18 mouse cellular contexts compared by ENCODE assay signal in the genomic region with DNA sequence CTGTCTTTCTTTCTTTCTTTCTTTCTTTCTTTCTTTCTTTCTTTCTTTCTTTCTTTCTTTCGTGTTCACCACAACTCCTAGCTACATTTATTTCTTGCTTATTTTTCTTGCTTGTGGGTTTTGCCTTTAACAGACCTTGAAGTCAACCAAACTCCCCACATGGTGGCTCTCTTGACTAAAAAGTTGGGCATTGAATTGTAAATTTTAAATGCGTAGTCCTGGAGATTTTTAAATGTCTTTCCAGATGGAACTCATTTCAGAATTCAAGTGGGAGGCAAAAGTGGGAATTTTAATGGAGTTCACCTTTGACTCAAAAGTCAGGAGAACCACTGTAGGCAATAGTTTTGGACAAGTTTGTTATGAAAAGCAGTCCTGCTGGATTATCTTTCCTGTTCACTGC. TPM values are rescaled to one million over a fixed set of nuclear protein-coding genes. Genes with fewer than 3 reads are reported as not detected.
DNase-seq lines count a peak whose midpoint lies in the region; ATAC-seq and TF ChIP-seq lines count a peak whose summit lies in the region.
"Had no signal": no experiment of that assay in that cellular context is flagged by ENCODE, and none has a peak within 500 bp of the region (broad histone marks: within the 10 kb centered on the region; RNA-seq: fewer than 3 reads in every experiment).

No protein-coding gene starts in this region.

- H3K9ac ChIP-seq in kidney, postnatal 0 days (ENCODE audit: low read depth, low read length) = no peak overlapping the region
- H3K9ac ChIP-seq in midbrain, postnatal 0 days (replicated peaks; ENCODE audit: low read length, poor library complexity, severe bottlenecking) = no peak overlapping the region
- H3K9ac ChIP-seq in midbrain, embryonic 11.5 days (ENCODE audit: low read length) = no peak overlapping the region
- H3K9ac ChIP-seq: heart, embryonic 13.5 days; hindbrain, embryonic 15.5 days; midbrain, embryonic 12.5 days had no signal

- H3K4me3 ChIP-seq in kidney, postnatal 0 days (replicated peaks; ENCODE audit: low read depth, low read length) = no peak overlapping the region
- no peak overlapping the region for H3K4me3 ChIP-seq in midbrain, postnatal 0 days (ENCODE audit: low read depth, low read length)
- H3K4me3 ChIP-seq in midbrain, embryonic 11.5 days (ENCODE audit: low read depth, low read length) = no peak overlapping the region
- H3K4me3 ChIP-seq in lung, adult 2 months (replicated peaks; ENCODE audit: extremely low read depth, low read depth, low read length) = no peak overlapping the region
- H3K4me3 ChIP-seq: heart, embryonic 13.5 days; hindbrain, embryonic 15.5 days; midbrain, embryonic 12.5 days had no signal

- no peak overlapping the region for H3K4me2 ChIP-seq in kidney, postnatal 0 days (ENCODE audit: low read length)
- no peak overlapping the region for H3K4me2 ChIP-seq in midbrain, postnatal 0 days (ENCODE audit: low read depth, low read length, poor library complexity, severe bottlenecking)
- no peak overlapping the region for H3K4me2 ChIP-seq in midbrain, embryonic 11.5 days
- H3K4me2 ChIP-seq: heart, embryonic 13.5 days; hindbrain, embryonic 15.5 days; midbrain, embryonic 12.5 days had no signal

- no peak for TF ChIP-seq POLR2A in lung, adult 2 months (IDR thresholded peaks at IDR 0.05; ENCODE audit: borderline replicate concordance, extremely low read depth, low read depth, low read length)

- H3K27me3 ChIP-seq in kidney, postnatal 0 days (ENCODE audit: insufficient read depth, low read length) = peaks cover 37% of the 10 kb centered on the region
- H3K27me3 ChIP-seq in midbrain, postnatal 0 days (ENCODE audit: insufficient read depth, low read length) = peaks cover 5% of the 10 kb centered on the region; the same call in 1 of the 2 replicates
- peaks cover 35% of the 10 kb centered on the region for H3K27me3 ChIP-seq in midbrain, embryonic 11.5 days (ENCODE audit: control insufficient read depth, insufficient read depth, low read length)

- peak; percentile 36; the same call in 1 of the 2 replicates for TF ChIP-seq CTCF in kidney, postnatal 0 days (IDR thresholded peaks at IDR 0.05; ENCODE audit: low read depth)
- TF ChIP-seq CTCF in midbrain, postnatal 0 days (IDR thresholded peaks at IDR 0.05) = peak; percentile 75
- TF ChIP-seq CTCF in lung, adult 2 months (IDR thresholded peaks at IDR 0.05; ENCODE audit: insufficient read depth, low read length) = no peak

- H3K27ac ChIP-seq in kidney, postnatal 0 days = no peak overlapping the region
- H3K27ac ChIP-seq in midbrain, postnatal 0 days (ENCODE audit: low read depth, low read length) = no peak overlapping the region
- no peak overlapping the region for H3K27ac ChIP-seq in midbrain, embryonic 11.5 days (ENCODE audit: low read depth, low read length)
- H3K27ac ChIP-seq: heart, embryonic 13.5 days; hindbrain, embryonic 15.5 days; midbrain, embryonic 12.5 days had no signal

- 38% methylated on average over 2 of the region's 2 CpGs for WGBS in kidney, postnatal 0 days
- 36% methylated on average over 2 of the region's 2 CpGs for WGBS in midbrain, postnatal 0 days
- WGBS in midbrain, embryonic 11.5 days = 45% methylated on average over 2 of the region's 2 CpGs
- 47% methylated on average over 2 of the region's 2 CpGs for WGBS in lung, adult 2 months

- H3K9me3 ChIP-seq in kidney, postnatal 0 days (replicated peaks; ENCODE audit: low read length) = no peaks in the 10 kb centered on the region
- no peaks in the 10 kb centered on the region for H3K9me3 ChIP-seq in midbrain, postnatal 0 days (ENCODE audit: low read length)
- no peaks in the 10 kb centered on the region for H3K9me3 ChIP-seq in midbrain, embryonic 11.5 days (ENCODE audit: control insufficient read depth, low read length)
- H3K9me3 ChIP-seq: heart, embryonic 13.5 days; hindbrain, embryonic 15.5 days; midbrain, embryonic 12.5 days had no signal

- ATAC-seq in kidney, postnatal 0 days (replicated peaks; ENCODE audit: low FRiP score, low read depth) = no peak
- no peak for ATAC-seq in midbrain, postnatal 0 days (ENCODE audit: low FRiP score)
- ATAC-seq in midbrain, embryonic 11.5 days (ENCODE audit: low FRiP score) = no peak

- no peaks in the 10 kb centered on the region for H3K36me3 ChIP-seq in kidney, postnatal 0 days (ENCODE audit: insufficient read depth, low read length)
- H3K36me3 ChIP-seq in midbrain, postnatal 0 days (ENCODE audit: insufficient read depth, low read length) = no peaks in the 10 kb centered on the region
- H3K36me3 ChIP-seq in midbrain, embryonic 11.5 days (ENCODE audit: control insufficient read depth, insufficient read depth, low read length) = no peaks in the 10 kb centered on the region
- H3K36me3 ChIP-seq: heart, embryonic 13.5 days; hindbrain, embryonic 15.5 days; midbrain, embryonic 12.5 days had no signal

- no peaks in the 10 kb centered on the region for H3K4me1 ChIP-seq in kidney, postnatal 0 days (replicated peaks; ENCODE audit: insufficient read depth, low read length)
- H3K4me1 ChIP-seq in midbrain, postnatal 0 days (ENCODE audit: insufficient read depth, low read length) = no peaks in the 10 kb centered on the region
- H3K4me1 ChIP-seq in midbrain, embryonic 11.5 days (ENCODE audit: control insufficient read depth, insufficient read depth, low read length) = peaks cover 3% of the 10 kb centered on the region
- no peaks in the 10 kb centered on the region for H3K4me1 ChIP-seq in lung, adult 2 months (ENCODE audit: control insufficient read depth, insufficient read depth, low read length)

- peak; percentile 34 for DNase-seq in embryo, embryonic 10.5 days (ENCODE audit: low spot score)
- DNase-seq in embryo, embryonic 10 days (ENCODE audit: low spot score) = no peak
- DNase-seq in kidney, postnatal 0 days (ENCODE audit: low spot score) = no peak
- DNase-seq in kidney, adult 11 months = no peak
- peak; percentile 70 for DNase-seq in midbrain, postnatal 0 days (ENCODE audit: low spot score)
- no peak for DNase-seq in midbrain, embryonic 11.5 days (ENCODE audit: low spot score, missing footprints)
- DNase-seq in right cerebral cortex, postnatal 4 days = peak; percentile 11
- DNase-seq in lung, adult 2 months = no peak
- DNase-seq: adrenal gland, postnatal 10 days; cerebellum, postnatal 36 days; liver; lung, postnatal 10 days had no signal

RNA-seq across cellular contexts. Expression of a gene that starts 2.0 kb away (rescaled TPM):
- polyA plus RNA-seq in kidney, postnatal 0 days (2015; fragmentation: Nextera tagmentation; extraction: Ambion mirVana) = 0.12 and 0.19 TPM in 2 replicates
- total RNA-seq in midbrain, postnatal 0 days (2014; rRNA removed) = 21.0 and 34.6 TPM in 2 replicates
- 32.8 and 34.1 TPM in 2 replicates for polyA plus RNA-seq in midbrain, postnatal 0 days (2015; fragmentation: Nextera tagmentation; extraction: Ambion mirVana)
- polyA plus RNA-seq in midbrain, embryonic 11.5 days (2014; fragmentation: Nextera tagmentation; extraction: Ambion mirVana) = 19.1 and 22.4 TPM in 2 replicates
- not detected in 2 replicates for polyA plus RNA-seq in lung, adult 2 months (2012; rRNA removed)
- polyA plus RNA-seq: gonadal fat pad, adult 2 months; kidney, embryonic 14.5 days; urinary bladder, adult 2 months had no signal

Comparison
In these comparisons a context has a peak if more than half of its experiments do, and no peak if none do; other contexts are left out.
1. DNase-seq: peak in embryo, embryonic 10.5 days (single experiment), midbrain, postnatal 0 days (single experiment) and right cerebral cortex, postnatal 4 days (single experiment); none in embryo, embryonic 10 days (single experiment), kidney, postnatal 0 days (single experiment), kidney, adult 11 months (single experiment), midbrain, embryonic 11.5 days (single experiment) and lung, adult 2 months (single experiment).
2. RNA of a gene that starts 2.0 kb away (polyA plus RNA-seq): 32.8 to 34.1 TPM in midbrain, postnatal 0 days and 19.1 to 22.4 TPM in midbrain, embryonic 11.5 days; 0.12 to 0.19 TPM in kidney, postnatal 0 days and not detected in lung, adult 2 months; every median in the first group is over 10 times any median in the second.